Mouse (Mus musculus): ENCODE data around the gene Plxnc1. TPM values are rescaled to one million over a fixed set of nuclear protein-coding genes. Genes with fewer than 3 reads are reported as not detected.

The Plxnc1 gene
- total and polyA plus RNA-seq, 3 experiments: 27.6 to 34.4 (median 33.0) TPM

- Histone ChIP-seq H3K9me3 (replicated peaks; ENCODE audit: low read length) (peaks cover 2% of the 10 kb centered on the region), H3K4me1 (ENCODE audit: control insufficient read depth in 1 of 2, insufficient read depth in 2 of 2) (peaks cover 13 to 32% of the 10 kb centered on the region in 2 experiments), H3K9ac (ENCODE audit: insufficient read depth, low read depth) (peak overlapping the region; percentile 90; the same call in 1 of the 2 replicates), H3K4me3 (replicated peaks in 1 of 3; ENCODE audit: low read depth in 2 of 3, low read length in 2 of 3, poor library complexity in 1 of 3) (peak overlapping the region in 2 of 3 experiments; percentile 49 to 82), H3K27ac (ENCODE audit: insufficient read depth, low read depth) (no peak overlapping the region), H3K79me2 (replicated peaks; ENCODE audit: control insufficient read depth, extremely low read depth, insufficient read depth, poor library complexity, severe bottlenecking) (peaks cover 68% of the 10 kb centered on the region), H3K4me2 (ENCODE audit: insufficient read depth, low read depth, poor library complexity, severe bottlenecking) (peak overlapping the region; percentile 74), H3K36me3 (replicated peaks in 1 of 2; ENCODE audit: control insufficient read depth in 1 of 2, insufficient read depth in 1 of 2, low read length in 1 of 2) (peaks cover 7 to 33% of the 10 kb centered on the region in 2 experiments), H3K27me3 (replicated peaks) (no peaks in the 10 kb centered on the region)
- TF ChIP-seq SMC3 (IDR thresholded peaks at IDR 0.05; ENCODE audit: low read depth, low read length) (no peak), BHLHE40 (IDR thresholded peaks at IDR 0.05; ENCODE audit: low read depth, low read length) (0 out of 2 replicates have a peak, but pooled peaks have one; percentile 17)
- no peak for DNase-seq (ENCODE audit: extremely low read depth)
- dilution Hi-C loops (cut with MboI; ENCODE audit: extremely low pct_ligation_motif_present, extremely low pct_unique_long_range_greater_than_20kb, low sequenced_read_pairs): no loop called here
- in situ Hi-C loops (cut with MboI; ENCODE audit: low pct_ligation_motif_present, low pct_unique_long_range_greater_than_20kb, low sequenced_read_pairs): no loop called here
Measured at GRCm38 (mm10) chr10:94940061-94940460, 4.6 kb downstream of the Plxnc1 start.

- Histone ChIP-seq H3K27ac (ENCODE audit: insufficient read depth, low read depth) (no peak overlapping the region), H3K4me1 (ENCODE audit: control insufficient read depth in 1 of 2, insufficient read depth in 2 of 2) (peaks cover 18 to 41% of the 10 kb centered on the region in 2 experiments), H3K36me3 (replicated peaks in 1 of 2; ENCODE audit: control insufficient read depth in 1 of 2, insufficient read depth in 1 of 2, low read length in 1 of 2) (peaks cover 7 to 39% of the 10 kb centered on the region in 2 experiments), H3K4me3 (replicated peaks in 1 of 3; ENCODE audit: low read depth in 2 of 3, low read length in 2 of 3, poor library complexity in 1 of 3) (no peak overlapping the region), H3K9me3 (replicated peaks; ENCODE audit: low read length) (peaks cover 2% of the 10 kb centered on the region), H3K4me2 (ENCODE audit: insufficient read depth, low read depth, poor library complexity, severe bottlenecking) (no peak overlapping the region), H3K79me2 (replicated peaks; ENCODE audit: control insufficient read depth, extremely low read depth, insufficient read depth, poor library complexity, severe bottlenecking) (peaks cover 78% of the 10 kb centered on the region), H3K27me3 (replicated peaks) (no peaks in the 10 kb centered on the region), H3K9ac (ENCODE audit: insufficient read depth, low read depth) (no peak overlapping the region)
- dilution Hi-C loops (cut with MboI; ENCODE audit: extremely low pct_ligation_motif_present, extremely low pct_unique_long_range_greater_than_20kb, low sequenced_read_pairs) (no loop called here), in situ Hi-C loops (cut with MboI; ENCODE audit: low pct_ligation_motif_present, low pct_unique_long_range_greater_than_20kb, low sequenced_read_pairs) (no loop called here)
- no peak for TF ChIP-seq MYC (IDR thresholded peaks at IDR 0.05; ENCODE audit: low read depth, low read length)
- TF ChIP-seq ZKSCAN1 (IDR thresholded peaks at IDR 0.05; ENCODE audit: borderline replicate concordance, low read depth, low read length): no peak
- no peak for TF ChIP-seq MAX (IDR thresholded peaks at IDR 0.05; ENCODE audit: low read length)
- TF ChIP-seq HCFC1 (IDR thresholded peaks at IDR 0.05; ENCODE audit: low read depth, low read length): no peak
- no peak for TF ChIP-seq ZNF384 (IDR thresholded peaks at IDR 0.05; ENCODE audit: low read depth, low read length)
- no peak for TF ChIP-seq BHLHE40 (IDR thresholded peaks at IDR 0.05; ENCODE audit: low read depth, low read length)
- TF ChIP-seq ETS1 (conservative IDR thresholded peaks at IDR 0.05; ENCODE audit: low read depth, low read length): no peak
- TF ChIP-seq POLR2AphosphoS2 (IDR thresholded peaks at IDR 0.05; ENCODE audit: low read depth, low read length): no peak
- TF ChIP-seq RAD21 (IDR thresholded peaks at IDR 0.05; ENCODE audit: low read depth, low read length): no peak
- DNase-seq (ENCODE audit: extremely low read depth): no peak
Measured at GRCm38 (mm10) chr10:94938899-94939298, 5.7 kb downstream of the Plxnc1 start.

GRCm38 (mm10) chr10:94938320-94938719, 6.3 kb downstream of the Plxnc1 start:
- H3K27ac ChIP-seq (ENCODE audit: insufficient read depth, low read depth): no peak overlapping the region
- no peak overlapping the region for H3K9ac ChIP-seq (ENCODE audit: insufficient read depth, low read depth)
- peaks cover 18 to 41% of the 10 kb centered on the region in 2 experiments for H3K4me1 ChIP-seq (ENCODE audit: control insufficient read depth in 1 of 2, insufficient read depth in 2 of 2)
- TF ChIP-seq NRF1 (IDR thresholded peaks at IDR 0.05; ENCODE audit: low read depth, low read length): no peak
- TF ChIP-seq E2F4 (IDR thresholded peaks at IDR 0.05; ENCODE audit: insufficient replicate concordance, low read depth, low read length): no peak
- TF ChIP-seq UBTF (IDR thresholded peaks at IDR 0.05; ENCODE audit: low read depth, low read length): no peak
- no peak for TF ChIP-seq SMC3 (IDR thresholded peaks at IDR 0.05; ENCODE audit: low read depth, low read length)
- TF ChIP-seq POLR2A (IDR thresholded peaks at IDR 0.05; ENCODE audit: low read depth, low read length): no peak
- no peak for TF ChIP-seq NELFE (IDR thresholded peaks at IDR 0.05; ENCODE audit: low read depth, low read length)
- TF ChIP-seq MEF2A (IDR thresholded peaks at IDR 0.05; ENCODE audit: borderline replicate concordance, low read depth, low read length): no peak
- no peak for TF ChIP-seq TBP (conservative IDR thresholded peaks at IDR 0.05; ENCODE audit: low read depth, low read length)
- TF ChIP-seq ZNF384 (IDR thresholded peaks at IDR 0.05; ENCODE audit: low read depth, low read length): no peak
- TF ChIP-seq ETS1 (conservative IDR thresholded peaks at IDR 0.05; ENCODE audit: low read depth, low read length): no peak
- TF ChIP-seq CHD1 (IDR thresholded peaks at IDR 0.05; ENCODE audit: low read depth, low read length): no peak
- no peak for TF ChIP-seq ZC3H11A (IDR thresholded peaks at IDR 0.05; ENCODE audit: low read depth, low read length)
- TF ChIP-seq HCFC1 (IDR thresholded peaks at IDR 0.05; ENCODE audit: low read depth, low read length): no peak
- dilution Hi-C loops (cut with MboI; ENCODE audit: extremely low pct_ligation_motif_present, extremely low pct_unique_long_range_greater_than_20kb, low sequenced_read_pairs) (no loop called here), in situ Hi-C loops (cut with MboI; ENCODE audit: low pct_ligation_motif_present, low pct_unique_long_range_greater_than_20kb, low sequenced_read_pairs) (no loop called here)
- H3K36me3 ChIP-seq (replicated peaks in 1 of 2; ENCODE audit: control insufficient read depth in 1 of 2, insufficient read depth in 1 of 2, low read length in 1 of 2): peaks cover 8 to 42% of the 10 kb centered on the region in 2 experiments
- no peak overlapping the region for H3K4me2 ChIP-seq (ENCODE audit: insufficient read depth, low read depth, poor library complexity, severe bottlenecking)
- no peak overlapping the region for H3K4me3 ChIP-seq (replicated peaks in 1 of 3; ENCODE audit: low read depth in 2 of 3, low read length in 2 of 3, poor library complexity in 1 of 3)
- H3K79me2 ChIP-seq (replicated peaks; ENCODE audit: control insufficient read depth, extremely low read depth, insufficient read depth, poor library complexity, severe bottlenecking): peaks cover 82% of the 10 kb centered on the region
- H3K27me3 ChIP-seq (replicated peaks): no peaks in the 10 kb centered on the region
- peaks cover 2% of the 10 kb centered on the region for H3K9me3 ChIP-seq (replicated peaks; ENCODE audit: low read length)
- DNase-seq (ENCODE audit: extremely low read depth): no peak

Measured in CH12.LX (cell line).